Mouse (Mus musculus): ENCODE measurements around the gene Tbc1d2.
"Not testable (repeated sequence)": the region's sequence is repeated elsewhere in the genome, so short reads cannot be mapped to it uniquely, and the experiment has no call there.

Gene Tbc1d2

GRCm38 (mm10) chr4:46642924-46643675 lies 6.9 kb downstream of the Tbc1d2 start:
- no peak for DNase-seq (ENCODE audit: low spot score in 2 of 2)

- no peak for DNase-seq (ENCODE audit: low spot score in 2 of 2)
These were observed 8.7 kb downstream of the Tbc1d2 start for GRCm38 (mm10) chr4:46641283-46641682.

GRCm38 (mm10) chr4:46639866-46640265 lies 10.1 kb downstream of the Tbc1d2 start:
- DNase-seq (ENCODE audit: low spot score in 2 of 2): no peak

- DNase-seq (ENCODE audit: low spot score in 2 of 2): not testable (repeated sequence)
These were observed 12.8 kb downstream of the Tbc1d2 start for GRCm38 (mm10) chr4:46637250-46637649.

- DNase-seq (ENCODE audit: low spot score in 2 of 2): no peak
These were observed 14.1 kb downstream of the Tbc1d2 start for GRCm38 (mm10) chr4:46635702-46636430.

GRCm38 (mm10) chr4:46634881-46635280 lies 15.1 kb downstream of the Tbc1d2 start:
- no peak for DNase-seq (ENCODE audit: low spot score in 2 of 2)

GRCm38 (mm10) chr4:46633565-46633964 lies 16.4 kb downstream of the Tbc1d2 start:
- DNase-seq (ENCODE audit: low spot score in 2 of 2): not testable (repeated sequence)

- DNase-seq (ENCODE audit: low spot score in 2 of 2): no peak
These were observed 17.5 kb downstream of the Tbc1d2 start for GRCm38 (mm10) chr4:46632465-46632864.

GRCm38 (mm10) chr4:46630390-46630789 lies 19.6 kb downstream of the Tbc1d2 start:
- DNase-seq (ENCODE audit: low spot score in 2 of 2): no peak

- no peak for DNase-seq (ENCODE audit: low spot score in 2 of 2)
These were observed 21.1 kb downstream of the Tbc1d2 start for GRCm38 (mm10) chr4:46628873-46629272.

- no peak for DNase-seq (ENCODE audit: low spot score in 2 of 2)
These were observed 21.9 kb downstream of the Tbc1d2 start for GRCm38 (mm10) chr4:46628081-46628480.

GRCm38 (mm10) chr4:46625101-46625500 lies 24.9 kb downstream of the Tbc1d2 start:
- DNase-seq (ENCODE audit: low spot score in 2 of 2): no peak

GRCm38 (mm10) chr4:46623007-46623406 lies 27.0 kb downstream of the Tbc1d2 start:
- no peak for DNase-seq (ENCODE audit: low spot score in 2 of 2)

GRCm38 (mm10) chr4:46620946-46621345 lies 29.1 kb downstream of the Tbc1d2 start:
- no peak for DNase-seq (ENCODE audit: low spot score in 2 of 2)

GRCm38 (mm10) chr4:46620330-46620729 lies 29.7 kb downstream of the Tbc1d2 start:
- no peak for DNase-seq (ENCODE audit: low spot score in 2 of 2)

GRCm38 (mm10) chr4:46618196-46618817 lies 31.7 kb downstream of the Tbc1d2 start:
- no peak for DNase-seq (ENCODE audit: low spot score in 2 of 2)

- DNase-seq (ENCODE audit: low spot score in 2 of 2): no peak
These were observed 32.6 kb downstream of the Tbc1d2 start for GRCm38 (mm10) chr4:46617408-46617807.

GRCm38 (mm10) chr4:46614641-46615040 lies 35.4 kb downstream of the Tbc1d2 start:
- DNase-seq (ENCODE audit: low spot score in 2 of 2): no peak

- DNase-seq (ENCODE audit: low spot score in 2 of 2): no peak
These were observed 36.4 kb downstream of the Tbc1d2 start for GRCm38 (mm10) chr4:46613618-46614017.

- peak; percentile 52 to 94 for DNase-seq (ENCODE audit: low spot score in 2 of 2)
These were observed 38.8 kb downstream of the Tbc1d2 start for GRCm38 (mm10) chr4:46611181-46611580.

- no peak for DNase-seq (ENCODE audit: low spot score in 2 of 2)
These were observed 42.4 kb downstream of the Tbc1d2 start for GRCm38 (mm10) chr4:46607601-46608000.

- no peak for DNase-seq (ENCODE audit: low spot score in 2 of 2)
These were observed 44.6 kb downstream of the Tbc1d2 start for GRCm38 (mm10) chr4:46605451-46605850.

- DNase-seq (ENCODE audit: low spot score in 2 of 2): no peak
These were observed 47.3 kb downstream of the Tbc1d2 start for GRCm38 (mm10) chr4:46602704-46603103.
